Mouse (Mus musculus) liver, adult 2 months (tissue): Measurements from ENCODE around the gene Liph.

Source experiments
- CTCF ChIP-seq: fragments of 200-500 bp; IDR thresholded peaks from 2 replicates; pipeline ENCODE4 v1.5.1; 2011; ENCODE audit warnings: low read depth, low read length, control low read depth
- POLR2A ChIP-seq: fragments of 200-500 bp; IDR thresholded peaks from 2 replicates; pipeline ENCODE4 v1.6.1; 2011; ENCODE audit warnings: low read length, control low read depth; ENCODE audit not compliant: insufficient read depth; ENCODE audit errors: extremely low read depth

- TF ChIP-seq CTCF, result no peak
- no peak for TF ChIP-seq POLR2A
Observed at GRCm38 (mm10) chr16:21999941-22000690, 4.7 kb upstream of the Liph start.
